Mouse (Mus musculus) stomach, postnatal 0 days (tissue): ENCODE measurements around the gene Tyk2. TPM values are rescaled to one million over a fixed set of nuclear protein-coding genes. Genes with fewer than 3 reads are reported as not detected.

Experiments used
- ATAC-seq: fragments of 200-750 bp; cut with Nextera tagmentation; 2 replicates; pipeline ENCODE4 v1.8.0; 2017; ENCODE audit not compliant: low FRiP score, low TSS enrichment
- DNase-seq: peaks from one replicate; pipeline ENCODE4 v3.0.0-alpha.2; 2016; ENCODE audit warnings: low spot score
- H3K27ac ChIP-seq: fragments of 300-500 bp; sonication (generic); replicated peaks from 2 replicates; pipeline ENCODE4 v1.5.1; 2014; ENCODE audit warnings: mild to moderate bottlenecking, control low read depth
- H3K27me3 ChIP-seq: fragments of 300-500 bp; sonication (generic); 2 replicates; pipeline ENCODE4 v1.6.1; 2014; ENCODE audit warnings: low read length; ENCODE audit not compliant: control insufficient read depth, insufficient read depth
- H3K36me3 ChIP-seq: fragments of 300-500 bp; sonication (generic); 2 replicates; pipeline ENCODE4 v1.6.1; 2014; ENCODE audit warnings: low read length, mixed read lengths; ENCODE audit not compliant: control insufficient read depth, insufficient read depth
- H3K4me1 ChIP-seq: fragments of 300-500 bp; sonication (generic); replicated peaks from 2 replicates; pipeline ENCODE4 v1.6.1; 2014; ENCODE audit warnings: antibody characterized with exemption; ENCODE audit not compliant: control insufficient read depth, insufficient read depth
- H3K4me2 ChIP-seq: fragments of 300-500 bp; sonication (generic); replicated peaks from 2 replicates; pipeline ENCODE4 v1.6.1; 2014; ENCODE audit warnings: low read depth, mild to moderate bottlenecking, control low read depth, moderate library complexity
- H3K4me3 ChIP-seq: fragments of 300-500 bp; sonication (generic); 2 replicates; pipeline ENCODE4 v1.5.1; 2014; ENCODE audit warnings: low read depth, low read length, control low read depth
- H3K9ac ChIP-seq: fragments of 300-500 bp; sonication (generic); 2 replicates; pipeline ENCODE4 v1.6.1; 2014; ENCODE audit warnings: mild to moderate bottlenecking, low read length, control low read depth, mixed read lengths
- H3K9me3 ChIP-seq: fragments of 300-500 bp; sonication (generic); 2 replicates; pipeline ENCODE4 v1.6.1; 2016; ENCODE audit warnings: low read length; ENCODE audit not compliant: control insufficient read depth
- CTCF ChIP-seq: IDR thresholded peaks from 2 replicates; pipeline ENCODE4 v1.5.1; 2016; ENCODE audit warnings: antibody characterized with exemption, low read depth, mild to moderate bottlenecking, moderate library complexity
- EP300 ChIP-seq: optimal IDR thresholded peaks from 2 replicates; pipeline ENCODE3; 2016; ENCODE audit warnings: antibody characterized with exemption
- WGBS: fragments of 180-500 bp; shearing (Covaris S2); extraction: QIAGEN DNeasy Blood & Tissue Kit; methylation state at CpG from one replicate; pipeline ENCODE4 v1.1.7; 2014; 5-methylcytosine and 5-hydroxymethylcytosine counted together
- polyA plus RNA-seq: library from polyadenylated mRNA; unstranded; fragments of >200 nt; fragmentation: Nextera tagmentation; extraction: Ambion mirVana; gene quantifications from 2 replicates; pipeline ENCODE4 v1.2.1, GENCODE M21; 2015

Tyk2 gene
- polyA plus RNA-seq, 1 experiment from 2014 or later = 6.8 TPM

DNA sequence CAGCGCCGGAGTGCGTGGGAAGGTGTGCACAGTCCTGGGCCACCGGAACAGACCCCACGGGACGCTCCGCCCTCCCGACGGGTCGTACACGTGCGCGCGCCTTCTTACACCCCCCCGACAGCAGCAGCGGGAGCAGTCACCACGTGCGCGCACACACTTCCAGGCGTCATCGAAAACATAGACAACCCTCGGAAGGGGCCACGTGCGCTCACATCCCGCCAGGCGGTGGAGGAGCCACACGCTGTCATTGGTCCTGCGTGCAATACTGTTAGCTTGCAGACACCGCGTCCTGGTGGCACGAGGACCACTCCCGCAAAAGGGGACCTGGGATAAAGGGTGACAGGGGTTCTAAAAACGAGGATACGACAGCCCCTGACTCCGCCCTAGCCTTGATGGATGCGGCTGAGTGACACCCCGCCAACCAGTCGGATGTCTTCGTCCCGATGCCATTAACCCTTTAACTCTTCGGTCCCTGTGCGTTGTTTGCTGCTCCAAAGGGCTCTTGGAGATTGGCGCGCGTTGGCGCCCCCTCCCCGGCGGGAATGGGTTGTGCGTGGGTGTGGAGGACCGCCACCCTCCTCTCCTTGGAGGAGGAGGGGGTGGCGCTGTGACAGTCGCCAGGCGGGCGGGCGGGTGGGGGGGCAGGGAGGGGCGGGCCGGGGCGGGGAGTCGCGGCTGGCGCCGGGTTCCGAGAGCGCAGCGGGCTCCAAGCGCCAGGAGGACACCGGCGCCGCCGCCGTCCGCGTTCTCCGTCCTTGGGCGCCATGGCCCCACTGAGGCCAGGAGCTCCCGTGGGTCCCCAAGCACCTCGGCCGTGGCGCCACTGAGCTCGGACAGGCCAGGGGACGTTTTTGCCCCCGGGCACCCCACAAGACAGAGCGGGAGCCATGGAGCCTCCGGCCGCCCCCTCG, 34.3 kb upstream of the Tyk2 start, which contains the start of gene Pde4a:
Gene Pde4a, plus strand, starts transcription at position 674 of the 911 bp plus-strand sequence.
- WGBS = under 1% methylated on average over 68 of the region's 86 CpGs
- DNase-seq (no peak), ATAC-seq (no peak)
- Histone ChIP-seq H3K4me1 (peaks cover 2% of the 10 kb centered on the region), H3K27ac (peak within 1 kb of the TSS; percentile 24; the same call in 1 of the 2 replicates), H3K4me3 (peak within 1 kb of the TSS; percentile 52), H3K9ac (peak within 1 kb of the TSS; percentile 59), H3K4me2 (peak within 1 kb of the TSS; percentile 85), H3K36me3 (no peaks in the 10 kb centered on the region), H3K27me3 (peaks cover 11% of the 10 kb centered on the region), H3K9me3 (no peaks in the 10 kb centered on the region)
- TF ChIP-seq CTCF = no peak; the same call in 1 of the 2 replicates
- no peak for TF ChIP-seq EP300

DNA sequence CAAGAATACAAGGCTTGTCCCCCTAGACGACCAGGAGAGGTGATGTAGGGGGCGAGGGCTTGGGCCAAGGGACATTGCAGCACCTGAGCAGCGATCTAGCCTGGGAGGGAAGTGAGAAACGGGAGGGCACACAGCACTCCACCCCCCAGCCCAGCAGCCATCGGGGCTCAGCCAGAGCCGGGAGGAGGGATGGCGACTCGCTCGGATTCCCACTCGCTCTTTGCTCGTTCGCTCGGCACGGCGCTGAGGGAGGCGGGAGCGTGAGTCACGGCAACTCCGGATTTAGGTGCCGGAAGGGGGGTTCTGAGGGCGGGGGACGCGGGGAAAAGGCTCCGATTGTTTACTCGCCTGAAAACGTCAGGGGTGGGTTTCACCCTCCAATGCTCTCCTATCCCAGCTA, 33.0 kb upstream of the Tyk2 start:
- no peak for DNase-seq
- TF ChIP-seq EP300 (no peak), CTCF (no peak)
- Histone ChIP-seq H3K9ac (no peak overlapping the region), H3K36me3 (no peaks in the 10 kb centered on the region), H3K9me3 (no peaks in the 10 kb centered on the region), H3K27ac (no peak overlapping the region), H3K27me3 (peaks cover 11% of the 10 kb centered on the region), H3K4me1 (peaks cover 2% of the 10 kb centered on the region), H3K4me2 (peak overlapping the region; percentile 35), H3K4me3 (peak overlapping the region; percentile 17)
- under 1% methylated on average over 26 of the region's 26 CpGs for WGBS
- no peak for ATAC-seq

DNA sequence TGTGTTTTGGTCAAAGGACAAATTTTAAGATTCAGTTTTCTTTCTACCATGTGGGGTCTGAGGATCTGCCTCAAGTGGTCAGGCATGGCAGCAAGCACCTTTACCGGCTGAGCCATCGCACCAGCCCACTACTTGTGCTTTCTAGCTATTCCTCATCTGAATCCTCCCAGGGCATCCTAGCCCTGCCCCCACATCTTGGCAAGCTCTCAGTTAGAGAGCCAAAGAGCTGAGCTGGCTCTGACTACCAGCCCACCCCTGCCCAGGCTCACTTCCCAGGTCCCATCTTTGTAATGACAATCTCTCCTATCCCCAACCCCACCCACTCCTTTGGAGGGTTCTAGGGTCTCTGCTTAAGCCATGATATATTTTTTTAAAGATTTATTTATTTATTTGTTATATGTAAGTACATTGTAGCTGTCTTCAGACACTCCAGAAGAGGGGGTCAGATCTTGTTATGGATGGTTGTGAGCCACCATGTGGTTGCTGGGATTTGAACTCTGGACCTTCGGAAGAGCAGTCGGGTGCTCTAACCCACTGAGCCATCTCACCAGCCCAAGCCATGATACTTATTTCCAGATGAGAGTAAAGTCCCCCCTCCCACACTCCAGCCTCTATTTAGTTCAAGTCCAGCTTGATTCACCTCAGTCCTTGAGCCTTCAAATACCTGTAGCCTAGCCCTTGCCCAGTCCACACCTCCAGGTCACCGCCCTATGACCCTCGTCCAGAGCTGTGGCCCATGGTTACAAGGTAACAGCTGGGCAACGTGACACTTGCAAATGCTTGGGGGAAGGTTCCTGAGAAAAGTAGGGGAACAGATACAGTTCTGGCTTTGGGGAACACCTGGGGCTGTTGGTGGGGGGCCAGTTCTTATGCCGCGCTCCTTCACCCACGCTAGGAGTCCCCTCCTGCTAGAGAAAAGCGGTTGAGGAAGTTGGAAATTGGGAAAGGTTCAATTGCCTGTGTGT, 32.3 kb upstream of the Tyk2 start:
- DNase-seq = no peak
- Histone ChIP-seq H3K27ac (no peak overlapping the region), H3K4me1 (peaks cover 2% of the 10 kb centered on the region; the same call in 1 of the 2 replicates), H3K9me3 (no peaks in the 10 kb centered on the region), H3K4me2 (no peak overlapping the region), H3K9ac (no peak overlapping the region), H3K36me3 (no peaks in the 10 kb centered on the region), H3K27me3 (peaks cover 11% of the 10 kb centered on the region), H3K4me3 (no peak overlapping the region)
- ATAC-seq = no peak
- no peak for TF ChIP-seq EP300
- TF ChIP-seq CTCF = no peak
- WGBS = 35% methylated on average over 11 of the region's 11 CpGs

DNA sequence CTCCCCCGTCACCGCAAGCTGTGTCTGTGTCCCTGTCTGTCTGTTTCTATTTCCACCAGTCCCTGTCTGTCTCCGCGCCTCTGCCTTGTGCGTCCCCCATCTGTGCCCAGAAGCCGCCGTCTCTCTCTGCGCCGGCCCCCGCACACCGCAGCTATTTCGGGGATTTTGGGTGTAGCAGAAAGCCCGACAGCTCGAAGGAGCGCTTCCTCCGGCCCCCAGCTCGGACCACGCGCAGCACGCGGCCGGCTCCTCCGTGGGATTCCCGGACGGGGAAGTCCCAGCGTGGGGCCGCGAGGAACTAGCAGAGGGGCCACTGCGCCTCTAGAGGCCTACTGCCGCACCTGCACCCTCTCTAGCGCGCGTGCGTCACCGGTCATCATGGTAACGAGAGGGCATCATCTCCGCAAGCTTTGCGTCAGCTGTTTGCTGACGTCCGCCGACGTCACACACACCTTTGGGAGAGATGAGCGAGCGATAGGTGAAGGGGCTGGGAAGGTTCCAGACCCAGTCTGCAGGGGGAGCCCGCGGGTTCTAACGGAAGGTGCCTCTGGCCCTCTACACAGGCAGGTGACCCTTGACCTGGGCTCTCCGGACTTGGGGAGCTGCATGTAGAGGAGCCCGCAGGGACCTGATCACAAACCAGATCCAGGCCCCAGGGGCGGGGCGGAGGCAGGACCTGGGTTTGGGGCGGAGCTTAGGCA, 30.3 kb upstream of the Tyk2 start:
- Histone ChIP-seq H3K27me3 (peaks cover 8% of the 10 kb centered on the region), H3K9me3 (no peaks in the 10 kb centered on the region), H3K4me2 (peak overlapping the region; percentile 87), H3K27ac (no peak overlapping the region), H3K9ac (peak overlapping the region; percentile 63), H3K36me3 (no peaks in the 10 kb centered on the region), H3K4me3 (peak overlapping the region; percentile 45), H3K4me1 (peaks cover 2% of the 10 kb centered on the region; the same call in 1 of the 2 replicates)
- 1% methylated on average over 52 of the region's 52 CpGs for WGBS
- ATAC-seq = peak; percentile 79
- DNase-seq = peak; percentile 85
- TF ChIP-seq CTCF (peak; percentile 90), EP300 (no peak)

DNA sequence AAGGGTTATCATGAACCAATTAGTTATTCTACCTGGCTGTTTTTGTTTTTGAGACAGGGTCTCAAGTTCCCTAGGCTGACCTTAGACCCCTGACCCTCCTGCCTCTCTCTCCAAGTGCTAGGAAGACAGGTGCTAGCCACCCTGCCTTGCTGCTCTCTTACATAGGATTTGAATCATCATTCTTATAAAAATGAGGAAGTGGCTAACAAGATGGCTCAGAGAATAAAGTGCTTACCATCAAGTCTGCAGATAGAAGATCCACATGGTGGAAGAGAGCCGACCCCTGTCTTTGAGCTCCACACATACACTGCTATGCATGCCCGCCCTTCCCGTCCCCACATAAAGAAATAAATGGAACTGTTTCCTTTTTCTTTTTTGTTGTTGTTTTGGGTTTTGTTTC, 23.7 kb upstream of the Tyk2 start:
- H3K27ac ChIP-seq = no peak overlapping the region
- 85% methylated on average over 3 of the region's 3 CpGs for WGBS
- no peak for DNase-seq

More for the DNA sequence above, 23.7 kb upstream of the Tyk2 start:
- Histone ChIP-seq H3K9me3 (no peaks in the 10 kb centered on the region), H3K4me2 (no peak overlapping the region), H3K4me1 (peaks cover 5% of the 10 kb centered on the region; the same call in 1 of the 2 replicates), H3K9ac (no peak overlapping the region), H3K4me3 (no peak overlapping the region), H3K36me3 (no peaks in the 10 kb centered on the region), H3K27me3 (no peaks in the 10 kb centered on the region)
- ATAC-seq = no peak
- no peak for TF ChIP-seq EP300
- TF ChIP-seq CTCF = no peak
